Mouse (Mus musculus): ENCODE data around the gene Olfr654.

Olfr654 gene

GRCm38 (mm10) chr7:104586725-104587124 is at the start of gene Olfr654:
TSS of gene Olfr654 (plus strand) at chr7:104587025.
- no peak for DNase-seq (ENCODE audit: low spot score in 2 of 2)

DNA sequence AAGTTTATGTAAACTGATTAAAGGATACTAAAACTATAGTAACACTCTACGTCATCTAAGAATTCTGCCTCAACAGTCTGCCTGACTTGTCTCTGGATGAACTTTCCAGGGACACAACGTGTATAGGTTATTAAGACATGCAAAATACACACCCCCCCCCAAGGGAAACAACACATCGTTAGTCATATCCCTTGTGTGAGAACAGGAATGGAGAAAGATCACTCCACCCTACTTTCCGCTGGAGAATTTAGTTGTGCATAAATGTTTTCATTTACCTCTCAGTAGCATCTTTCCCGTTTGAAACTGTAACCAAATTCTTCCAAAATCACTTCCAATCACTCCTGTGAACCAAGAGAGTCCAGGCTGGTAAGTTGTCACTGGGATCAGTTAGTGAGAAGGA is 37.0 kb upstream of the Olfr654 start, which contains the start of gene Olfr651:
Olfr651 (plus strand) TSS at position 301 of the 400 bp plus-strand sequence.
- DNase-seq (ENCODE audit: low spot score in 2 of 2) = no peak

DNA sequence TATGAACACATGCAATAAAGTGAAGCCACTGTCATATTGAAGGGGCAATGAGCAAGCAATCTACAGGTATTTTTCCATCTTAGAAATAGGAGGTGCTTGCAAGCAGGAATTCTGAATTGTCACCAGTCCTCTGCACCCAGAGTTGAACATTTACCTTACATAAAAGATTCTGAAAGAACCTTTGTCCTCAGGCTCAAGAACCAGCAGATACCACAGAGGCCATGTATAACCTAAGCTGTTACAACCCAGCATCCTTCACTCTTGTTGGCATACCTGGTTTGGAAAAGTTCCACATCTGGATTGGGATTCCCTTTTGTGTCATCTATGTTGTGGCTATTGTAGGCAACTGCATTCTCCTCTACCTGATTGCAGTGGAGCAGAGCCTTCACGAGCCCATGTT is 34.1 kb upstream of the Olfr654 start:
- DNase-seq (ENCODE audit: low spot score in 2 of 2) = no peak

GRCm38 (mm10) chr7:104560601-104561000 is 26.2 kb upstream of the Olfr654 start, which contains the start of gene Olfr652:
TSS of gene Olfr652 (plus strand) at chr7:104560901.
- DNase-seq (ENCODE audit: low spot score in 2 of 2) = no peak

- DNase-seq (ENCODE audit: low spot score in 2 of 2) = no peak
Measured at GRCm38 (mm10) chr7:104577014-104577413, 9.8 kb upstream of the Olfr654 start, which contains the start of gene Olfr653. TSS of gene Olfr653 (plus strand) at chr7:104577314.

DNA sequence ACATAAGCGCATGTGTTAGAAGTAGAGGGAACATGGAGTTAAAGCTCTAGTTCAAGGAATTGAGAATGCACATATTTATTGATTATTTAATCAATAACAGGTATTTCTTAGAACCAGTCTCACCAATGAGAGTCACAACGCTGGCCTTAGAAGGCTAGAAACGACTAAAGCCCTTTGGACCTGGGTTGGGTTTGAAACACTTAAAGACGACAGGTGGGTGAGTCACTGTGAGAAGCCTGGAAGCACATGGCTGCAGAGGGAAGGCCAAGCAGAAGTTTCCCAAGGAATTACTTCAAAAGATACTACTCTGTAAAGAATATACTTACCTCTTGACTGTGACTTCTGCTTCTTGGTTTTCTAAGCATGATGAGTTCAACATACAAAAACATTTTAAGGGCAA is 6.0 kb upstream of the Olfr654 start:
- DNase-seq (ENCODE audit: low spot score in 2 of 2) = no peak

GRCm38 (mm10) chr7:104581429-104581828 is 5.4 kb upstream of the Olfr654 start:
- no peak for DNase-seq (ENCODE audit: low spot score in 2 of 2)

- no peak for DNase-seq (ENCODE audit: low spot score in 2 of 2)
Measured at GRCm38 (mm10) chr7:104588274-104588673, 1.4 kb downstream of the Olfr654 start.

DNA sequence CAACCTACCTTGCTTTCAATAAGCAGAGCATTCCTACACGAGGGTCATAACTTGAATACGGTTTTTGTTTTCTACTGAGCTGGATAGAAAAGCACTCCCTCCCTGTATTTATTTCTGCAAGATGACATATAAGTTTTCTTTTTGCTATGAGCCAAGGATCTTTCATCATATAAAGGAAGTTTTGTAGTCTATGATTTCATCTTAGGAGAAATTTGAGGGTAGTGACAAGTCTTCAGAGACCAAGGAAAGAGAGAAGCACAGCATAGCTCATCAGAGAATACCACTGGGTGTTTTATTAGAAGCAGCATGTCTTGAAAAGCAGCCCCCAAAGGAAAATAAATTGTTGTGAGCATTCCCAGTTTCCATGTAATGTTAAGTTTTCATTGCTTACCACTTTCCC is 14.9 kb downstream of the Olfr654 start, which contains the start of gene Olfr655:
Olfr655 (minus strand) TSS at position 101 of the 400 bp plus-strand sequence.
- no peak for DNase-seq (ENCODE audit: low spot score in 2 of 2)

DNA sequence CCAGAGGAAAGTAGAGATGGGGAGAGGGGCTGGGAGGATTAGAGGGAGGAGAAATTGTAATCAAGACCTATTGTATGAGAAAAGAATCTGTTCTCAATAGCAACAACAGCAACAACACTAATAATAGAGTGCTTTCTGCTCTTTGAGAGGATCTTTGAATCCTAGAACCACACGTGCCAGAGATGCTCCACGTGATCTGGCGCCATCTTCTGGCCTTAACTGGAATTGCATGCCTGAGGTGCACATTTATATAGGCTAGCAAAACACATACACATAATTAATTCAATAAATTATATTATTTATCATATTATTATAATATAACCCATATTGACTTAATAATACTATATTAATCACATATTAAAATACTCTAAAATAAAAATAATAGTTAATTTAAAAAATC is 16.3 kb downstream of the Olfr654 start:
- DNase-seq (ENCODE audit: low spot score in 2 of 2) = no peak

DNA sequence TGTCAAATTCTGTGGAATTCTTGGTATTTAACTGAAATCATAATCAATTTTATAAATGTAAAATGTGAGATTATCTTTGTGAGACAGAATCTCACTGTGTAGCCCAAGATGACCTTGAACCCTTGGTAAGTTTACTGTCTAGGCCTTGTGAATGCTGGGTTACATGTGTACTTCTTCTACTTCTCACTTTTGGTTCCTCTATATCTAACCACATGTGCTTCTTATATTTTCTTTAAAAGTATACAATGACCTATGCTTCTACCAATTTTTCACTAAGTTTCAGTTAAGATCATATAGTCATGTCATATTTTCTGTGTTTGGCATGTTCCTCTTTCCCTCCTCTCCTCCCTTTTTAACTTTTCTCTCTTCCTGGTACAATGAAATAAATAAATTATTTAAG is 17.9 kb downstream of the Olfr654 start:
- no peak for DNase-seq (ENCODE audit: low spot score in 2 of 2)

GRCm38 (mm10) chr7:104613655-104614054 is 26.8 kb downstream of the Olfr654 start, which contains the start of gene Olfr656:
TSS of gene Olfr656 (plus strand) at chr7:104613955.
- DNase-seq (ENCODE audit: low spot score in 2 of 2) = no peak

- no peak for DNase-seq (ENCODE audit: low spot score in 2 of 2)
Measured at GRCm38 (mm10) chr7:104624494-104624893, 37.7 kb downstream of the Olfr654 start, which contains the start of gene Olfr657. TSS of gene Olfr657 (plus strand) at chr7:104624794.

Measured in frontal cortex, postnatal 25 days (tissue).